Mouse (Mus musculus) forebrain, embryonic 14.5 days (tissue): ENCODE data around the gene Kifc5b. TPM values are rescaled to one million over a fixed set of nuclear protein-coding genes. Genes with fewer than 3 reads are reported as not detected.

Source experiments
- ATAC-seq: fragments of 200-750 bp; cut with Nextera tagmentation; 2 replicates; pipeline ENCODE4 v1.8.0; 2017; ENCODE audit warnings: mild to moderate bottlenecking, moderate library complexity
- DNase-seq: peaks from one replicate; pipeline ENCODE4 v3.0.0-alpha.2; 2015; ENCODE audit warnings: low spot score
- H3K27ac ChIP-seq: fragments of 300-500 bp; sonication (generic); 2 replicates; pipeline ENCODE4 v1.5.1; 2014; ENCODE audit warnings: low read depth, mild to moderate bottlenecking, control low read depth, low read length, moderate library complexity
- H3K27me3 ChIP-seq: fragments of 300-500 bp; sonication (generic); replicated peaks from 2 replicates; pipeline ENCODE4 v1.6.1; 2014; ENCODE audit warnings: low read length, control low read depth, mixed read lengths; ENCODE audit not compliant: control insufficient read depth, insufficient read depth
- H3K36me3 ChIP-seq: fragments of 300-500 bp; sonication (generic); 2 replicates; pipeline ENCODE4 v1.6.1; 2014; ENCODE audit warnings: low read length, control low read depth; ENCODE audit not compliant: control insufficient read depth, insufficient read depth
- H3K4me1 ChIP-seq: fragments of 300-500 bp; sonication (generic); 2 replicates; pipeline ENCODE4 v1.6.1; 2014; ENCODE audit warnings: antibody characterized with exemption, low read length, control low read depth; ENCODE audit not compliant: control insufficient read depth, insufficient read depth
- H3K4me2 ChIP-seq: fragments of 300-500 bp; sonication (generic); 2 replicates; pipeline ENCODE4 v1.6.1; 2014; ENCODE audit warnings: mild to moderate bottlenecking, control low read depth, low read length
- H3K4me3 ChIP-seq: fragments of 300-500 bp; sonication (generic); 2 replicates; pipeline ENCODE4 v1.5.1; 2014; ENCODE audit warnings: low read depth, low read length, control low read depth
- H3K9ac ChIP-seq: fragments of 300-500 bp; sonication (generic); 2 replicates; pipeline ENCODE4 v1.6.1; 2014; ENCODE audit warnings: mild to moderate bottlenecking, low read length, control low read depth, moderate library complexity
- H3K9me3 ChIP-seq: fragments of 300-500 bp; sonication (generic); replicated peaks from 2 replicates; pipeline ENCODE4 v1.6.1; 2016; ENCODE audit warnings: low read length, control low read depth, mixed read lengths; ENCODE audit not compliant: control insufficient read depth
- WGBS: fragments of 180-500 bp; shearing (Covaris S2); extraction: QIAGEN DNeasy Blood & Tissue Kit; methylation state at CpG from one replicate; pipeline ENCODE4 v1.1.7; 2014; 5-methylcytosine and 5-hydroxymethylcytosine counted together
- polyA plus RNA-seq: library from polyadenylated mRNA; unstranded; fragments of >200 nt; fragmentation: Nextera tagmentation; extraction: Ambion mirVana; gene quantifications from 2 replicates; pipeline ENCODE4 v1.2.1, GENCODE M21; 2014

Kifc5b gene
- polyA plus RNA-seq, 1 experiment from 2014 or later: 2.4 TPM

DNA sequence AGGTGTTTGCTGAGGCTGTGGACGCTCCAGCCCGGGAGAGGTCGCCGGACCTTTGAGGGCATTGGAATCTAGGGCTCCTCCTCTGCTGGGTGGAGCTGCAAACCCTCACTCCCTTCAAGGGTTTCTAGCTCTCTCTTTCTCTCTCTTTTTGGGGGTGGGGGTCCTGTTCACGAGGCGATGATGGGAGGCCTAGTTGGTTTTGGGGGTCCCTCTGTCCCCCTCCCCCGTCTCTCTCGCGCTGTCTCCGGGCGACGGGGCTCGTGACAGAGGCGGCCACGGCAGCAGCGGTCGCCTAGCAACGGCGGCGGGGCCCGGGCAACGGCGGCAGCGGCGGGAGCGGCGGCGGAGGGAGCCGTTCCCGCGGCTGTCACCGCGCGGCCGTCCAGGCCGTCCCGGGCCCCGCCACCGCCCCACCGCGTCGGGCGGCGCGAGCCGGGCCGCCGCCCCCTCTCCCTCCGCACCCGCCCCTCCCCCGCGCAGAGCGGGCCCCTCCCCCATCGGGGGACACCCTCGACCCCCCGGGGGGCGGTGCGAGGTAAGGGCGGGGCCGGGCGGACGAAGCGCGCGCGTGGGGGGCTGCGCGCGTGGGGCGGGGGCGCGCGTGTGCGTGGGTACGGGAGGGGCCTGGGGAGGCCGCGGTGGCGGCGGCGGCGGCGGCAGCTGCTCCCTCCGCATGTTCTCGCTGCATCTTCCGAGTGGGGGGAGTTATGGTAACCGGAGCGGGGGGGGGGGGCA lies 31.6 kb downstream of the Kifc5b start:
- Histone ChIP-seq H3K4me2 (peak overlapping the region; percentile 91), H3K36me3 (no peaks in the 10 kb centered on the region), H3K27me3 (no peaks in the 10 kb centered on the region), H3K4me3 (peak overlapping the region; percentile 68), H3K9me3 (no peaks in the 10 kb centered on the region), H3K27ac (peak overlapping the region; percentile 90), H3K9ac (peak overlapping the region; percentile 88), H3K4me1 (peaks cover 59% of the 10 kb centered on the region)
- peak; percentile 60 for DNase-seq
- WGBS: under 1% methylated on average over 27 of the region's 87 CpGs
- ATAC-seq: no peak

DNA sequence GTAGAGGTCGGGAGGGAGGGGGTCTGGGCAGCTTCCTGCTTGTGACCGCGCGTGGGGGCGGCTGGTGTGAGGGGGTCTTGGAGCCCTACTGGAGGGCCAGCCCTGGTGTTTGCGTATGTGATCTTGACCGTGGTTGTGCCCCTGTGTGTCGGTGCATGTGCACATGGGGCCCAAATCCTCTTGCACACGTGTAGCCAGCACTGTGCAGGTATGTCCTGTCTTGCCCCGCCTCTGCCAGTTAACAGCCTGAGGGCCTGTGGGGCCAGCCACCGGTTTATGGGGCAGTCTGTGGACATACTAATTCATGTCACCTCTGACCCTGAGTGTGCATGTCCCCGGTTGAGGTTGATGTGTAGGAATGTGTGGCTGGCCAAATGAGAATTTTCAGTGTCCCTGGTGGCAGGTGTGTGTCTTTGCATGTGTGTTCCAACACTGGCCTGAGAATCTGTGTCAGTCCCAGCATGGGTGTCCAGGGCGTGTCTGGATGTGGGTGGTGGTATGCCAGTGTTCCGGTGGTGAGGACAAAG lies 32.2 kb downstream of the Kifc5b start:
- Histone ChIP-seq H3K4me3 (peak overlapping the region; percentile 68), H3K9ac (peak overlapping the region; percentile 88), H3K36me3 (no peaks in the 10 kb centered on the region), H3K27me3 (no peaks in the 10 kb centered on the region), H3K9me3 (no peaks in the 10 kb centered on the region), H3K4me1 (peaks cover 60% of the 10 kb centered on the region), H3K4me2 (peak overlapping the region; percentile 91), H3K27ac (peak overlapping the region; percentile 90)
- peak; percentile 22 for DNase-seq
- ATAC-seq: no peak
- 9% methylated on average over 13 of the region's 14 CpGs for WGBS

DNA sequence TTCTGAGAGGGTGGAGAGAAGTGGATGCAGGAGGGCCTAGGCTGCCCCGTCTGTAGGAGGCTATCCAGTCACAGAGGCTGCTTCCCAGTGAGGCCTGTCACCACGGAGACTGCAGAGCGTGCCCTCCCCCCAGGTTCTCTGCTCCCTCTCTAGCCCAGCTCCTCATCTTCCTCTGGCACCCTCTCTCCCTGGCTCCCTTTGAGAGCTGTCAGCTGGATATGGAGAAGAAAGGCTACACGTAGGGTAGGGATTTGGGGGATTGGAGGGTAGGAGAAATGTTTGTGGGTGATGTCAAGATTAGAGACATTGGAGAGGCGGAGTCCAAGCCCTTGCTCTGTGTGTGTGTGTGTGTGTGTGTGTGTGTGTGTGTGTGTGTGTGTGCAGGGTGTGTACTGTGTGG lies 33.0 kb downstream of the Kifc5b start:
- DNase-seq: peak; percentile 9
- no peaks in the 10 kb centered on the region for H3K9me3 ChIP-seq
- H3K27ac ChIP-seq: peak overlapping the region; percentile 90
- no peaks in the 10 kb centered on the region for H3K27me3 ChIP-seq
- H3K4me3 ChIP-seq: peak overlapping the region; percentile 68
- 37% methylated on average over 5 of the region's 5 CpGs for WGBS
- peaks cover 5% of the 10 kb centered on the region for H3K36me3 ChIP-seq
- H3K9ac ChIP-seq: peak overlapping the region; percentile 88
- H3K4me2 ChIP-seq: peak overlapping the region; percentile 91
- no peak for ATAC-seq
- H3K4me1 ChIP-seq: peaks cover 60% of the 10 kb centered on the region

DNA sequence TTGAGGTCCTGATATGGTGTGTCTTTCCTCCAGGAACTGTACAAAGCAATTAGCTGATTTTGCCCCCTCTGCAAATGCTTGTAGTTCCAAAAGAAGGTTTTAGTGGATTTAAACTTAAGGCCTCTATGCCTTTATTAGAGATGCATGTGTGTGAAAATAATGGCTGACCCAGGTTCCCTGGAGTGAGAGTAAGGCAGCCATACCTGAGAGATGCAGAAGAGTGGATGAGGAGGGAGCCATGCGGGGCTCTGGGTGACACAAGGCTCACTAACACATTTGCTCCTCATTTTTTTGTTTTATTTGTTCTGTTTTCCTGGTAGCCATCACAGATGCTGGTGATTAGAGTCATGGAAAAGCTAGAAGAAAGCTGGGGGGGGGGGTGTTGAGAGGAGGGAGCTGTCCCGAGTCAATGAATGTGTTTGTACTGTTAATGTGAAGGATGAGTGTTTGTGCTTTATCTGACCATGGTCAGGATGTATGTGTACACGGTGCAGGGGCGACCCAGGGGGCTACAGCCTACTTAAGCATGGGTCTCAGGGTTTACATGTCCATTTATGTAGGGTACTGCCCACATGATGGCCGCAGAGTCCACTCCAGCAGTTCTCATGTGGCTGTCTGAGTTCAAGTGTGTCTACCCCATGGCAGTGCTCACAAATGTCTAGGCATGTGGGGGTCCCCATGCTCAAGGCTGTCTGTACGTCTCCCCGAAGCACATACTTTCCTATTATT lies 33.8 kb downstream of the Kifc5b start:
- 30% methylated on average over 7 of the region's 7 CpGs for WGBS
- Histone ChIP-seq H3K9ac (peak overlapping the region; percentile 63), H3K27ac (peak overlapping the region; percentile 71; the same call in 1 of the 2 replicates), H3K4me1 (peaks cover 57% of the 10 kb centered on the region), H3K27me3 (no peaks in the 10 kb centered on the region), H3K36me3 (peaks cover 13% of the 10 kb centered on the region), H3K4me2 (peak overlapping the region; percentile 91), H3K9me3 (no peaks in the 10 kb centered on the region), H3K4me3 (peak overlapping the region; percentile 32)
- DNase-seq (no peak), ATAC-seq (no peak)

DNA sequence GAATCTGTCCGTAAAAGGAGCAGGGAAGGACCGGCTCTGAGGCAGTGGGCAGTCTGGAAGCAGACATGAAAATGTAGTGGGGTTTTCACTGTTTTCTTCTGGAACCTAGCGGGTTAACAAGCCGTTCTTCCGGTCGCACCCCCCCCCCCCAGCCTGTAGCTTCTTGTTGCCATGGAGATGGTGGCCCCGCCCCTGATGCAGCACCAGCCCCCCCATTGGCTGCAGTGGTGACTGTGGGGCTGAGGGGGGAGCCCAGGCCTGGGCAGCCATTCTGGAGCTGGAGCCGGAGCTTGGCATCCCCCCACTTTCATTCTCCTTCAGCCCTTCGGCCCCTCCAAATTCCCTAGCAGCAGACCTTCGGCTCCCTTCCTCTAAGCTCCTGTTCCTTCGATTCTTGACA lies 34.5 kb downstream of the Kifc5b start:
- 0% methylated on average over 11 of the region's 11 CpGs for WGBS
- Histone ChIP-seq H3K4me2 (peak overlapping the region; percentile 91), H3K9ac (peak overlapping the region; percentile 63), H3K4me1 (peaks cover 51% of the 10 kb centered on the region), H3K27ac (peak overlapping the region; percentile 71; the same call in 1 of the 2 replicates), H3K27me3 (no peaks in the 10 kb centered on the region), H3K4me3 (peak overlapping the region; percentile 32), H3K9me3 (no peaks in the 10 kb centered on the region), H3K36me3 (peaks cover 20% of the 10 kb centered on the region)
- DNase-seq (peak; percentile 92), ATAC-seq (peak; percentile 72)

DNA sequence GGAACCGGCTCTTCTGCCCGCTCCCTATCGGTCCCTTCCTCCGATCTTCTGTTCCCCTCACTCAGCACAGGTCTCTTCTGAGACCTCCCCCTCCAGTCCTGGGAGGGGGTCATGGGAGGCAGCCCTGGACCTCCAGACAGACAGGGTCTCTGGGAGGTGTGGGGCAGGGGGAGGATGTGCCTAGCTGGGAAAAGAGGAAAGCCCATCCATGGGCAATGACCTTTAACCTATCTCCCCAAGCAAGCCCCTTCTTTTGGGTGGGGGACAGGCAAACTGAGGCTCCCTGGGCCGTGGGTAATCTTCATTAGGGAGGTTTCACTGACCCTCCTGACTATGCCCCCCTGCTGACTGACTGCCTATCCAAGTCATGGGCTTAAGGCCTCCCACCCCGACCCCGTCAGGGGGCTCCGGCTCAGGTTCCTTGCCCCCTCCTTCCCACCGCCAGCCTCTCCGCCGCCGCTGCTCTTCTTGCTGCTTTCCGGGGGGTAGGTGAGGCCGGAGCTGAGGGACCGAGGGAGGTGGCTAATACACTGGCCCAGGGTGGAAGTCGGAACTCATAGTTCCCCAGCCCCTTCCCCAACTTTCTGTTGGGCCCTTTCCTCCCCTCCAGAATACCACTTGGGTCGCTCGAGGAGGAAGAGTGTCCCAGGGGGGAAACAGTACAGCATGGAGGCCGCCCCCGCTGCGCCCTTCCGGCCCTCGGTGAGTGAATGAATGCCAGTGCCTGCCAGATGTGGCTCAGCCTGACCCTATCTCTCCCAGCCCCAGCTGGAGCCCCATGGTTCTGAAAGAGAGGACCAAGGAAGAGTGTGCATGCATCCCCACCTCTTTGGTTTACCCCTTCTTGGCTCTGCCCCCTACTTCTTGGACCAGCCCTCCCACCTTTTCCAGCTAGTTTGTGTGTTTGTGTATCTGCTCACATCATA lies 35.3 kb downstream of the Kifc5b start:
- Histone ChIP-seq H3K27ac (peak overlapping the region; percentile 71; the same call in 1 of the 2 replicates), H3K4me2 (peak overlapping the region; percentile 91), H3K27me3 (no peaks in the 10 kb centered on the region), H3K4me1 (peaks cover 43% of the 10 kb centered on the region), H3K36me3 (peaks cover 28% of the 10 kb centered on the region), H3K9ac (peak overlapping the region; percentile 63), H3K4me3 (peak overlapping the region; percentile 32), H3K9me3 (no peaks in the 10 kb centered on the region)
- WGBS: 3% methylated on average over 23 of the region's 23 CpGs
- no peak for DNase-seq
- ATAC-seq: no peak; the same call in 1 of the 2 replicates

DNA sequence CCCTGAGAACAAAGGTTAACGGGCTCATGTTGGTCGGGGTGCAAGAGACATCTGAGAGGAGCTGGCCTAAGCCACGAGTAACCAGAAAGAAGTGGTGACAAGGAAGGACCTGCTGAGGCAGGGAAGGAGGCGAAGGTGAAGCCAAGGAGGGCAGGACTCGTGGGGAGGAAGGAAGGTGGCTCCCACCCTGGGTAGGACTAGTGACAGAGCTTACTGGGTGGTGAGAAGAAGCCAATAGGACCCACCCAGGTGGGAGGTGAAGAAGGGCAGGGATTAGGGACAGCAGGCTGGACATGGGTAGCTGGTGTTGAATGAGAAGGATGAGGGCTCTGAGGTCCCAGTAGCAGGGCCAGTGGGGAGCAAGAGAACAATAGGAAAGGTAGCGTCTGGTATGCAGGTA lies 36.3 kb downstream of the Kifc5b start:
- no peak overlapping the region for H3K27ac ChIP-seq

DNA sequence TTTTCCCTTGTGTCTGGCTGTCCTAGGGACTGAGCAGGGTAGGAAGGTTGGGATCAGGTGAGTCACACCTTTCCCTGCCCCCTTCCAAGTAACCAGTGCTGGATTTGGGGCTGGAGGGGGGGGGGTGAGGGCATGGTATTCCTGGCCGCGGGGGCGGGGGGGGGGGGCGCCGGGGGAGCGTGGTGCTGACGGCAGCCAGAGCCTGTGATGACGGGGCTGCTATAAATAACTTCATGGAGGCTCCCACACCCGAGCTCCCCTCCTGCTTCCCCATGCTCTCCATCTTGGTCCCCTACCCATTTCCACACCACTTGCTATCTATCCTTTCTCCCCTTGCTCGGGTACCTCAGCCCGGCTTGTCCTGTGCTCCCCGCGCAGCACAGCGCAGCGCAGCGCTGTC lies 36.8 kb downstream of the Kifc5b start:
- no peaks in the 10 kb centered on the region for H3K27me3 ChIP-seq
- peaks cover 43% of the 10 kb centered on the region for H3K36me3 ChIP-seq
- WGBS: 16% methylated on average over 14 of the region's 16 CpGs
- H3K4me1 ChIP-seq: peaks cover 36% of the 10 kb centered on the region
- peak overlapping the region; percentile 63 for H3K9ac ChIP-seq
- no peak overlapping the region for H3K27ac ChIP-seq
- 0 out of 2 replicates have a peak overlapping the region, but pooled peaks have one; percentile 32 for H3K4me3 ChIP-seq
- H3K9me3 ChIP-seq: no peaks in the 10 kb centered on the region
- ATAC-seq (no peak), DNase-seq (no peak)
- peak overlapping the region; percentile 91 for H3K4me2 ChIP-seq

More for the DNA sequence above, 36.3 kb downstream of the Kifc5b start:
- Histone ChIP-seq H3K9me3 (no peaks in the 10 kb centered on the region), H3K4me2 (peak overlapping the region; percentile 91), H3K27me3 (no peaks in the 10 kb centered on the region), H3K4me1 (peaks cover 36% of the 10 kb centered on the region), H3K9ac (peak overlapping the region; percentile 63), H3K4me3 (peak overlapping the region; percentile 32; the same call in 1 of the 2 replicates), H3K36me3 (peaks cover 38% of the 10 kb centered on the region)
- no peak for ATAC-seq
- DNase-seq: no peak
- 20% methylated on average over 6 of the region's 6 CpGs for WGBS
